Mouse (Mus musculus) kidney, postnatal 36 days (tissue): Measurements from ENCODE around the gene Gpc4.

Experiments
- DNase-seq, 2 experiments: peaks; one replicate each; pipeline ENCODE4 v3.0.0; 2021 to 2022; ENCODE audit warnings: mixed read lengths in 2 of 2

The Gpc4 gene

GRCm38 (mm10) chrX:52164738-52165554 lies at the start of gene Gpc4:
TSS of gene Gpc4 (minus strand) at chrX:52165252.
- peak; percentile 83 to 87 for DNase-seq

GRCm38 (mm10) chrX:52212846-52213245 lies 47.8 kb upstream of the Gpc4 start:
- no peak for DNase-seq

DNA sequence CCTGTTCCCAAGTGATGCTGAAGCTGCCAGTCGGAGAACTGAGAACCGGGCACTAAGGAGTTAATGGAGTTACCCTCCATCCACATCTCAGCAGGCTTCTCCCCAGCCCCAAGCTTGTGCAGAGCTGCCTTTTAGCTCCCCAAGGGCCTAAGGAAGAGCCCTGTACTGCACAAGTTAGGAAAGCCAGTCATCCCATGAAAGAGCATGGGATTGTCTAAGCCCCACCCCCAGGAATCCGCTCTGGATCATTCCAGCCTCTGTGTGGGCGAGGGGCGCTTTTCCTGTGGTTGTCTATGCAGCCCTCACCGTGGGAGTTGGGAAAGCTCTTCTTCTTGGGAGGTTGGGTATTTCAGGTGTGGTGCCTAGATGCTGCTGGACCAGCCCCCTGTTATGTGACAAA lies 34.8 kb upstream of the Gpc4 start:
- no peak for DNase-seq

DNA sequence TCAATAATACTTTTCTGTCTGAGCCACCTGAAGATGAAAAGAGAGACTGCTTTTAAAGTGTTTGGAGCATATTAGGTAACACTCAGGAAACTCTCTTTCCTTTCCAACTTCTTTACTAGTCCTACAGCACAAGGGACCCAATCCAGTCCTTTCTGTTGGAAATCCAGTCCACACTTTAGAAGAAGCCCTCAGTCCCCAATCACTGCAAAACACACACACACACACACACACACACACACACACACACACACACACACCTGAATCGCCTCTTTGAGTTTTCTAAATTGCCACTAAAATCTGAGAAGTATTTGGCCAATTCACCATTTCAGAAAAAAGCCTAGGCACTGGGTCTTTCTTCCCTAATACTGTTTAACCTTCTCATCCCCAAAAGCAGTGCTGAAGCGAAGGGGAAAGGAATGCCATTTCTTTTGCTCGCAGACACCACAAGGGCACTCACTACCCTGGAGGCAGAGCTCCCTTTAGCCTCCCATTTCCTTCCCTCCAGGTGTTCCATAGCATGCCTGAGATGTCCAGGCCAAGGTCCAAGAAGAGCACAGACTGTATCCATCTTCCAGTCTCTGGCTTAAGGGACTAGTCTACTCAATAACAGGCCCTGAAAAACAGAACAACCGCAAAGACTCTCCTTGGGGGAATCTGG lies 28.4 kb upstream of the Gpc4 start:
- DNase-seq, result peak in 1 of 2 experiments; percentile 22

- DNase-seq, result no peak
Observed at GRCm38 (mm10) chrX:52189094-52189493, 24.0 kb upstream of the Gpc4 start.

DNA sequence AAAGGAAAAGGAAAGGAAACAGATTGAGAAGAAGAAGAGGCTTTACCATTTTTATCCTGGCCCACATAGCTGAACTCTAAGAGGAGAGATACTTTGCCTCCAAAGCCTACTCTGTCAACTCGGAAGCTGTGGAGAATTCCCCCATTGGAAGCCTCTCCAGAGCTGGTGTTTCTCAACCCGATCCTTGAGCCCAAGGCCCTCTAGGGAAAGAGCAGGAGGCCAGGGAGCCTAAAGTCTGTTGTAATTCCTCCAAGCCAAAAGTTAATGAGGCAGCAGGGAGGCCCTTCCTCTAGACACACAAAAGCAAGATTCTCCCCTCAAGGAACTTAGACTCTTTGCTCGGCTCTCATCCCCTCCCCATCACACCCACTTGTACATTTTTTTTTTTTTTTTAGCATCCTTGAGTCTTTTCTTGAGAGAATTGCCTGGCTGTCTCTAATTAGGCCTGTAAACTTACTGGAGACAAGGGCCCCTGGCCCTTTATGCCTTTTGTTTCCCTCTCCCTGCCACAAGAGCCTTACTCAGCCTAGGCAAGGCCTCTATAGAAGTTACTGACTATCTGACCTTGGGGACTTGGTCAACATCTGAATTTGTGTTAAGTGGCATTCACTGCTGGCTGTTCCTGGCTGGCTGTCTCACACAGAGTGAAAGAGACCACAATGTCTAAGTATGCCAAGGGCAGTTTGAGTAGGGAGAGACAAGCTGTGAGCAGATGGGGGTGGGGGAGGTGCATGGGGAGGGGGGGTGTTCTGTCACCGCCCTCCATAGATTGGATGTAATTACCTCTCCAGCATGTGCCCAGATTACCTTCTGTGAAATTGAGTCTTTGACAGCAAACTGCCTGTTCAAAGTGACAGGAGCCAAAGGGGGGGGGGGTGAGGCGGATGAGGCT lies 18.7 kb upstream of the Gpc4 start:
- no peak for DNase-seq

DNA sequence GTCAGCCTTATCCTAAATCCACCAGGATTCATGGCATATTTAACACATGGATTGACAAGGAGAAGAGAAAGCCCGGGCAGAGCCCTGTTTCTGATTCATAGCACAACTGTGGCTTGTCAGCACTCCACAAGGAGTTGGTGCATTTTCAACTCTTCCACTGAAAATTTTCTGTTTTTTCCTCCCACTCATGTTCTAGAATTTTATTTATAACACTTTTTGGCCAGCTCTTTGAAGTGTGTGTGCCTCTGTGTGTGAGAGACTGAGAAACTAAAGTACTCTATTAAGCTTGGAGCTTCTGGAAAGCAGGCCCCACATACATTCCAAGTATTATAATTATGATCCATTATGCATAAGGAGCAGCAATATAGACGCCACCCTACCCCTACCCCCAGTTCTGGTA lies 16.3 kb upstream of the Gpc4 start:
- DNase-seq, result no peak

DNA sequence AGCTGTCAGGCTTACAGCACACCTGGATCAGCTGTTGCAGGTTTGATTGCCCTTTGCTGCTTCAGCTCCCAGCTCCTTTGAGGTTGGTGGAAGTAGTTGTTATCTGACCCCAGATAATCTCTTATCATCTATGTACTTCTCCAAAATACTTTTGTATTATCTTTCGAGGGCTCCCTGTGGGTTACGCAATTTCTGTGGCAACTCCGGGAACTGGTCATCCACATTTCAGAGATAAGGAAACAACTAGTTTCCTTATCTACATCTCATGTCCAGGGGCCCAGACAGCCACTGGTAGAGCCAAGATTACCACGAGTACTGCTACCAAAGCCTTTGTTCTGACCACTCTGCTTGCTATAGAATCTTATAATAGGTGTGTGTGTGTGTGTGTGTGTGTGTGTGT lies 12.0 kb upstream of the Gpc4 start:
- DNase-seq, result no peak

GRCm38 (mm10) chrX:52167519-52168244 lies 2.6 kb upstream of the Gpc4 start:
- DNase-seq, result peak in 1 of 2 experiments; percentile 26

DNA sequence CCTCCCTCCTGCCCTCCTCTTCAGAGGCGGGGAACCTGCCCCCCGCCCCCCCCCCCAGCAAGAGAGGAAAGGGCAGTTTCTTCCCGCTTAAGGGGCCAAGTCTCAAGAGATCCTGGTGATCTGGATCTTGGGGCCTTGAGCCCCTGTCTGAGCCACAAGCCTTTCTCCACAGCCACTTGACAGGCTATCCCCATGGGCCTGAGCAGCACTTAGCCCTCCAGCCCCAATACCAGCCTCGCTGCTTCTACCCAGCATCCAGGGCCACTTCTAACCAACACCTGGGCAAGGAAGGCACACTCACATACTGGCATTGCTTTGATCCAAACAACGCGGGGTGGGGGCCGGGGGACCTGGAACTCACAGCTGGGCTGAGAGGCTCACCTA lies 495 bp upstream of the Gpc4 start:
- DNase-seq, result no peak

- peak in 1 of 2 experiments; percentile 64 for DNase-seq
Observed at GRCm38 (mm10) chrX:52164134-52164737, 816 bp downstream of the Gpc4 start.

DNA sequence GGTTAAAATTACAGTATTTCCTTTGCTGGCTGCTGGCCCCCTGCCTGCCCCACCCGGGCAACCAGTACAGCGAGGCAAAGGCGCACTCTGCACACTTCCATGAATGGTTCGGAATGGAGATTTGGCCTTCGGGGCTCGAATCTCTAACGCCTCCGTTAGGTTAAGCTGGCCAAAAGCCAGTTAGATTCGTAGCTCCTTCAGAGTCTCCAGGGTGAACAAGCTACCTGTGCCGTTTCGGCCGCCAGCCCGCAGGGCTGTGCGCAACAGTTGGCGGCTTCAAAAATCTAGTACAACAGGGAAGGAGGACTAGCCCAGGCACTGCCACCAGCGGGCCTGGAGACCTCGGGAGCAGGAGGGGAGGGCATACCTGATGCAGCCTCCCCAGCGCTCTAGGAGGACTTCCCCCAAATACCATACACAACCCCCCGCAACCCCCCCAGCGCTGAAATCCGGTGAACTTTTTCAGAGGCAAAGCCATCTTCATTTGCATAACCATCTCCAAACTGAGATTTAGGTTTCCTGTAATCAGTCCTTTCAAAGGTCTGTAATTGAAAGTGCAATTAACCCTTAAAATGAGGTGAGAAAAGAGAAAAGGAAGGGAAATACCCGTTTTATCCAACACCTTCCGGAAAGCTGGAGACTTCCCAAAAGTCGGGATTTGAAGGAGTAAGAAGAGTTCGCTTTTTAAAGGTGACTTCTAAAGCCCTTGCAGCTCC lies 1.5 kb downstream of the Gpc4 start:
- DNase-seq, result peak; percentile 23 to 38

DNA sequence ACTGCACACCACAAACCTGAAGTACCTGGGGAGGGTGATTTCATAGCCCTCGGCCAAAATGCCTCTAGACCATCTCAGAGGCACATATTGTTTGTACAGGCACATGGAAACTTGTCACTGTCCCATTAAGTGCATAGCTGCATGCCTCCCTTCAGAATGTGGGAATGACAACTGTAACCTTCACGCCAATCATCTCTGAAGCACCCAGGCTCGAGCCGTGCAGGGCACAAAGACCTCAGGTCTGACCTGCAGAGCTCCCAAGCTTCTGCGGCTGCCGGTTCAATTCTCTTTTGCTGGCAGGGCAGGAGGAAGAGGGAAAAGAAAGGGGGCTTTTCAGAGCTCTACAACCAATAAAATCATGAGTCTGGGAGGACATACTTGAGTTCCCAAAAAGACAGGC lies 2.3 kb downstream of the Gpc4 start:
- DNase-seq, result no peak

- DNase-seq, result no peak
Observed at GRCm38 (mm10) chrX:52162206-52162605, 2.8 kb downstream of the Gpc4 start.

GRCm38 (mm10) chrX:52159621-52160020 lies 5.4 kb downstream of the Gpc4 start:
- no peak for DNase-seq

DNA sequence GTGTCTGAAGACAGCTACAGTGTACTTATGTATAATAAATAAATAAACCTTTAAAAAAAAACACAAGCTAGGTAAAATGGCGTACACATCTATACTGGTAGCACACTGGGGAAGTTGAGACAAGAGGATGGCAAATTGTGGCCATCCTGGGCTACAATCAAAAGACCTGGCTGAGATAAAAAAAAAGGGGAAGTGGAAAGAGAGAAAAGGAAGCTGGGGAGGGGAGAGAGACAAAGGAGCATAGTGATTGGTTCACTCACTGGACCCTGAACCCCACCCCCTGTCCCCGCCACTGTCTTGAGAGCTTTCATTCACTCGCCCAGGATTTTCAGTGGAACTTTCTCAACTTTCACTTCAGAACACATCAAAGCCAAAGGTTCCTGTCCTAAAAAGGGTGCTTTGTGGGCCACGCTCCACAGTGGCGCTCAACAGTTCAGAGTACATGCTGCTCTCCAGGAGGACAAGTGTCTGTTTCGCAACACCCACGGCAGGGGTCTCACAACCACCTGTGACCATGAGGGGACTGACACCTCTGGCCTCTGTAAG lies 9.6 kb downstream of the Gpc4 start:
- DNase-seq, result peak; percentile 52 to 55

DNA sequence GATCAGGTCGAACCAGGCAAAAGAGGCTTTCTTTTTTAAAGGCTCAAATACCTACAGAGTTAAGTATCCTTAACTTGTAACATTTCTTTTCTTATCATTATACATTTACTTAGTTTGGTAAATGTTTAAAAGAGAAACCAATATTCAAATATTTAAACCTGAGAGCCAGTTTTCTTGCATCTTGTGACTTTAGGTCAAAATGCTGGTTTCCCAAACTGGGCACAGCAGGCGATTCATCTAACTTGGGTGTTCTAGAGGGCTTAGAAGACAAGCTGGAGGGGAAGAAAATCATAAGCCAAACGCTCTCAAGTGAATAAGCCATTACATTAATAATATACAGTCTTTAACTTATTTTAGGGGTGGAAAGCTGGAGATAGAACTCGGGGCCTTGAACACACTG lies 10.2 kb downstream of the Gpc4 start:
- peak in 1 of 2 experiments; percentile 37 for DNase-seq

GRCm38 (mm10) chrX:52153451-52153850 lies 11.6 kb downstream of the Gpc4 start:
- no peak for DNase-seq

GRCm38 (mm10) chrX:52152961-52153360 lies 12.1 kb downstream of the Gpc4 start:
- peak; percentile 57 to 76 for DNase-seq

DNA sequence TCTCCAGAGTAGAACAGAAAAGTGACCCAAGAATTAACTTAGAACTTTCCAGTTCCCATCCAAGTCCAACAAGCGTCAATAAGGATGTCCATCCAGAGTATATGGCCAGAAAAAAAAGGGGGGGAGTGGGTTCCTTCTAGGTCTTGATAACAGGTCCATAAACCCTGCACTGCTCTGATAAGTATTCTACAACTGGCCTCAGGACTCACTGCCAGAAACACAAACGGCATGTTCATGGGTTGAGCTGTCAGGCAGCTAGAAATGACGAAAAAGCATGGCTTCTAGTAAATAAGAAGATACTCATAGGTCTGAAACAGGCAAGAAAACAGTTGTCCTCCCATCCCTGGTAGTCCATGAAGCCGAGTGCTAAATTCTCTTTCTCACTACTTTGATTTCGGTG lies 13.5 kb downstream of the Gpc4 start:
- DNase-seq, result no peak

- DNase-seq, result peak; percentile 68 to 73
Observed at GRCm38 (mm10) chrX:52151100-52151499, 14.0 kb downstream of the Gpc4 start.
